Mouse (Mus musculus) liver, postnatal 0 days (tissue): ENCODE measurements around the gene Gm5475. TPM values are rescaled to one million over a fixed set of nuclear protein-coding genes. Genes with fewer than 3 reads are reported as not detected.

Experiments used
- ATAC-seq: fragments of 200-750 bp; cut with Nextera tagmentation; 2 replicates; pipeline ENCODE4 v1.8.0; 2017; ENCODE audit warnings: mild to moderate bottlenecking, moderate library complexity
- DNase-seq: peaks from one replicate; pipeline ENCODE4 v3.0.0-alpha.2; 2016
- H3K27ac ChIP-seq: fragments of 300-500 bp; sonication (generic); 2 replicates; pipeline ENCODE4 v1.5.1; 2014; ENCODE audit warnings: antibody characterized with exemption, moderate library complexity, mild to moderate bottlenecking, low read depth
- H3K27me3 ChIP-seq: fragments of 300-500 bp; sonication (generic); 2 replicates; pipeline ENCODE4 v1.6.1; 2014; ENCODE audit warnings: low read length, control low read depth, mixed read lengths; ENCODE audit not compliant: insufficient read depth
- H3K36me3 ChIP-seq: fragments of 300-500 bp; sonication (generic); replicated peaks from 2 replicates; pipeline ENCODE4 v1.6.1; 2014; ENCODE audit warnings: mild to moderate bottlenecking, control low read depth, low read length, moderate library complexity, mixed read lengths; ENCODE audit not compliant: insufficient read depth
- H3K4me1 ChIP-seq: fragments of 300-500 bp; sonication (generic); 2 replicates; pipeline ENCODE4 v1.6.1; 2014; ENCODE audit warnings: antibody characterized with exemption, mild to moderate bottlenecking, control low read depth; ENCODE audit not compliant: insufficient read depth
- H3K4me2 ChIP-seq: fragments of 300-500 bp; sonication (generic); 2 replicates; pipeline ENCODE4 v1.6.1; 2014; ENCODE audit warnings: low read depth, mild to moderate bottlenecking, low read length, moderate library complexity, mixed read lengths
- H3K4me3 ChIP-seq: fragments of 300-500 bp; sonication (generic); 2 replicates; pipeline ENCODE4 v1.5.1; 2014; ENCODE audit warnings: low read depth, low read length
- H3K9ac ChIP-seq: fragments of 300-500 bp; sonication (generic); replicated peaks from 2 replicates; pipeline ENCODE4 v1.6.1; 2014; ENCODE audit warnings: mild to moderate bottlenecking, moderate library complexity
- H3K9me3 ChIP-seq: fragments of 300-500 bp; sonication (generic); 2 replicates; pipeline ENCODE4 v1.6.1; 2016; ENCODE audit warnings: mild to moderate bottlenecking, control low read depth, low read length, mixed read lengths
- CTCF ChIP-seq: sonication (generic); IDR thresholded peaks from 2 replicates; pipeline ENCODE4 v1.5.1; 2016; ENCODE audit warnings: antibody characterized with exemption, low read depth
- EP300 ChIP-seq: IDR thresholded peaks from 2 replicates; pipeline ENCODE4 v1.6.1; 2016; ENCODE audit warnings: antibody characterized with exemption, low read depth, mild to moderate bottlenecking
- WGBS: fragments of 180-500 bp; shearing (Covaris S2); extraction: QIAGEN DNeasy Blood & Tissue Kit; methylation state at CpG from one replicate; pipeline ENCODE4 v1.1.7; 2014; ENCODE audit not compliant: insufficient replicate concordance; 5-methylcytosine and 5-hydroxymethylcytosine counted together
- polyA plus RNA-seq: library from polyadenylated mRNA; unstranded; fragments of >200 nt; fragmentation: Nextera tagmentation; extraction: Ambion mirVana; gene quantifications from 2 replicates; pipeline ENCODE4 v1.2.1, GENCODE M21; 2015

Gene Gm5475
- polyA plus RNA-seq, 1 experiment from 2014 or later: 0.04 TPM

GRCm38 (mm10) chr15:100395561-100395960 is 26.4 kb upstream of the Gm5475 start:
- H3K9me3 ChIP-seq: no peaks in the 10 kb centered on the region
- no peaks in the 10 kb centered on the region for H3K27me3 ChIP-seq
- WGBS: 98% methylated on average over 3 of the region's 3 CpGs
- peaks cover 5% of the 10 kb centered on the region for H3K4me1 ChIP-seq
- peaks cover 67% of the 10 kb centered on the region for H3K36me3 ChIP-seq
- H3K9ac ChIP-seq: no peak overlapping the region
- TF ChIP-seq CTCF (peak; percentile 41), EP300 (no peak)
- DNase-seq: no peak
- no peak for ATAC-seq
- H3K4me3 ChIP-seq: no peak overlapping the region
- no peak overlapping the region for H3K4me2 ChIP-seq
- no peak overlapping the region for H3K27ac ChIP-seq

GRCm38 (mm10) chr15:100400592-100401250 is 21.2 kb upstream of the Gm5475 start:
- Histone ChIP-seq H3K9ac (no peak overlapping the region), H3K4me2 (peak overlapping the region; percentile 61; the same call in 1 of the 2 replicates), H3K9me3 (no peaks in the 10 kb centered on the region), H3K36me3 (peaks cover 86% of the 10 kb centered on the region), H3K4me1 (peaks cover 16% of the 10 kb centered on the region; the same call in 1 of the 2 replicates), H3K4me3 (no peak overlapping the region), H3K27me3 (no peaks in the 10 kb centered on the region), H3K27ac (no peak overlapping the region)
- ATAC-seq (peak; percentile 7; the same call in 1 of the 2 replicates), DNase-seq (no peak)
- WGBS: 67% methylated on average over 16 of the region's 16 CpGs
- no peak for TF ChIP-seq EP300
- no peak for TF ChIP-seq CTCF

GRCm38 (mm10) chr15:100401811-100402210 is 20.1 kb upstream of the Gm5475 start:
- Histone ChIP-seq H3K4me2 (peak overlapping the region; percentile 61), H3K4me3 (peak overlapping the region; percentile 23), H3K27ac (0 out of 2 replicates have a peak overlapping the region, but pooled peaks have one; percentile 12), H3K9ac (no peak overlapping the region; the same call in 1 of the 2 replicates), H3K36me3 (peaks cover 84% of the 10 kb centered on the region), H3K27me3 (no peaks in the 10 kb centered on the region), H3K9me3 (no peaks in the 10 kb centered on the region), H3K4me1 (peaks cover 17% of the 10 kb centered on the region; the same call in 1 of the 2 replicates)
- TF ChIP-seq CTCF (no peak), EP300 (no peak)
- DNase-seq (peak; percentile 37), ATAC-seq (peak; percentile 54; the same call in 1 of the 2 replicates)
- WGBS: 80% methylated on average over 4 of the region's 4 CpGs

- DNase-seq: no peak
- H3K36me3 ChIP-seq: peaks cover 83% of the 10 kb centered on the region
- no peak for TF ChIP-seq CTCF
- no peak for TF ChIP-seq EP300
- H3K27me3 ChIP-seq: no peaks in the 10 kb centered on the region
- peak overlapping the region; percentile 61 for H3K4me2 ChIP-seq
- peak overlapping the region; percentile 23 for H3K4me3 ChIP-seq
- peaks cover 17% of the 10 kb centered on the region; the same call in 1 of the 2 replicates for H3K4me1 ChIP-seq
- no peaks in the 10 kb centered on the region for H3K9me3 ChIP-seq
- H3K27ac ChIP-seq: 0 out of 2 replicates have a peak overlapping the region, but pooled peaks have one; percentile 12
- ATAC-seq: no peak
- WGBS: 57% methylated on average over 14 of the region's 14 CpGs
- H3K9ac ChIP-seq: no peak overlapping the region; the same call in 1 of the 2 replicates
Observed at GRCm38 (mm10) chr15:100402347-100402746, 19.6 kb upstream of the Gm5475 start.

GRCm38 (mm10) chr15:100402798-100403197 is 19.1 kb upstream of the Gm5475 start:
- Histone ChIP-seq H3K9me3 (no peaks in the 10 kb centered on the region), H3K4me2 (peak overlapping the region; percentile 61), H3K4me3 (peak overlapping the region; percentile 23), H3K36me3 (peaks cover 83% of the 10 kb centered on the region), H3K4me1 (peaks cover 17% of the 10 kb centered on the region; the same call in 1 of the 2 replicates), H3K27ac (peak overlapping the region; percentile 55), H3K27me3 (no peaks in the 10 kb centered on the region), H3K9ac (no peak overlapping the region; the same call in none of the 2 replicates)
- ATAC-seq (no peak), DNase-seq (no peak)
- WGBS: 65% methylated on average over 4 of the region's 4 CpGs
- TF ChIP-seq CTCF: no peak

- Histone ChIP-seq H3K27ac (peak overlapping the region; percentile 55), H3K4me2 (peak overlapping the region; percentile 61), H3K27me3 (no peaks in the 10 kb centered on the region), H3K4me3 (peak overlapping the region; percentile 23), H3K9me3 (no peaks in the 10 kb centered on the region), H3K4me1 (peaks cover 17% of the 10 kb centered on the region; the same call in 1 of the 2 replicates), H3K36me3 (peaks cover 83% of the 10 kb centered on the region), H3K9ac (no peak overlapping the region; the same call in none of the 2 replicates)
- DNase-seq: no peak
- WGBS: 79% methylated on average over 16 of the region's 16 CpGs
- peak; percentile 51; the same call in 1 of the 2 replicates for ATAC-seq
- no peak for TF ChIP-seq CTCF
- no peak for TF ChIP-seq EP300
Observed at GRCm38 (mm10) chr15:100403318-100404000, 18.5 kb upstream of the Gm5475 start.
